Mouse (Mus musculus): Measurements from ENCODE around the gene 1110059E24Rik. TPM values are rescaled to one million over a fixed set of nuclear protein-coding genes. Genes with fewer than 3 reads are reported as not detected.
"Not testable (repeated sequence)": the region's sequence is repeated elsewhere in the genome, so short reads cannot be mapped to it uniquely, and the experiment has no call there.

The 1110059E24Rik gene
- polyA plus RNA-seq, 1 experiment: 4.8 TPM

- no peak overlapping the region for H3K4me3 ChIP-seq (ENCODE audit: control insufficient read depth, insufficient read depth, low read length)
- H3K27ac ChIP-seq (ENCODE audit: control insufficient read depth, insufficient read depth, low read length): no peak overlapping the region
- no peak for DNase-seq
- H3K27me3 ChIP-seq (ENCODE audit: control insufficient read depth, insufficient read depth, low read length): no peaks in the 10 kb centered on the region
- no peak for TF ChIP-seq POLR2A (IDR thresholded peaks at IDR 0.05; ENCODE audit: control insufficient read depth, extremely low read depth, insufficient read depth, low read length, poor library complexity)
- no peak for TF ChIP-seq CTCF (IDR thresholded peaks at IDR 0.05; ENCODE audit: borderline replicate concordance, control insufficient read depth, extremely low read depth, insufficient read depth, low read length, poor library complexity)
- H3K4me1 ChIP-seq (replicated peaks; ENCODE audit: control insufficient read depth, insufficient read depth, low read length): no peaks in the 10 kb centered on the region
- 90% methylated on average over 7 of the region's 7 CpGs for WGBS
- no peaks in the 10 kb centered on the region for H3K36me3 ChIP-seq (ENCODE audit: control insufficient read depth, insufficient read depth, low read length)
Observed at GRCm38 (mm10) chr19:21637672-21638071, 15.1 kb downstream of the 1110059E24Rik start.

GRCm38 (mm10) chr19:21636907-21637306 lies 15.9 kb downstream of the 1110059E24Rik start:
- Histone ChIP-seq H3K4me1 (replicated peaks; ENCODE audit: control insufficient read depth, insufficient read depth, low read length) (no peaks in the 10 kb centered on the region), H3K36me3 (ENCODE audit: control insufficient read depth, insufficient read depth, low read length) (no peaks in the 10 kb centered on the region), H3K27me3 (ENCODE audit: control insufficient read depth, insufficient read depth, low read length) (no peaks in the 10 kb centered on the region), H3K4me3 (ENCODE audit: control insufficient read depth, insufficient read depth, low read length) (no peak overlapping the region), H3K27ac (ENCODE audit: control insufficient read depth, insufficient read depth, low read length) (no peak overlapping the region)
- 76% methylated on average over 3 of the region's 3 CpGs for WGBS
- TF ChIP-seq POLR2A (IDR thresholded peaks at IDR 0.05; ENCODE audit: control insufficient read depth, extremely low read depth, insufficient read depth, low read length, poor library complexity) (no peak), CTCF (IDR thresholded peaks at IDR 0.05; ENCODE audit: borderline replicate concordance, control insufficient read depth, extremely low read depth, insufficient read depth, low read length, poor library complexity) (no peak)
- no peak for DNase-seq

DNA sequence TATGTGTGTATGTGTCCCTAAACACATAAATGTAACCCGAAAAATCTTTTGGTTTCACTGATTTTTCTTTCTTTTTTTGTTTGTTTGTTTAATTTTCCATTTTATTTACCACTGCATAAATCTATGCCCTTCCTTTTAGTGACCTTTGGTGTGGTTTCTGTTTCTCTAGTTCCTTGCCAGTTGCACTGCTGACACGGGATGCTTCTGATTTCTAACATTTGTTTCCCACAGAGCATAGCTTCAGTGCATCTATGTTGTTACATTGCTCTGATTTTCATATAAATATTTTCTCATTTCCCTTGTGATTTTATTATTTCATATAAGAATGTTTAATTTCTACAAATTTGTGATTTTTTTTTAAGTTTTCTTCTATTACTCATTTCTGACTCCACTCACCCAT lies 17.4 kb downstream of the 1110059E24Rik start:
- no peaks in the 10 kb centered on the region for H3K36me3 ChIP-seq (ENCODE audit: control insufficient read depth, insufficient read depth, low read length)
- TF ChIP-seq POLR2A (IDR thresholded peaks at IDR 0.05; ENCODE audit: control insufficient read depth, extremely low read depth, insufficient read depth, low read length, poor library complexity) (no peak), CTCF (IDR thresholded peaks at IDR 0.05; ENCODE audit: borderline replicate concordance, control insufficient read depth, extremely low read depth, insufficient read depth, low read length, poor library complexity) (no peak)
- H3K4me1 ChIP-seq (replicated peaks; ENCODE audit: control insufficient read depth, insufficient read depth, low read length): peaks cover 5% of the 10 kb centered on the region
- DNase-seq: no peak
- 63% methylated on average over 2 of the region's 2 CpGs for WGBS
- H3K27me3 ChIP-seq (ENCODE audit: control insufficient read depth, insufficient read depth, low read length): no peaks in the 10 kb centered on the region
- no peak overlapping the region for H3K27ac ChIP-seq (ENCODE audit: control insufficient read depth, insufficient read depth, low read length)
- H3K4me3 ChIP-seq (ENCODE audit: control insufficient read depth, insufficient read depth, low read length): no peak overlapping the region

- WGBS: 16% methylated on average over 14 of the region's 14 CpGs
- peak; percentile 45 for DNase-seq
- TF ChIP-seq POLR2A (IDR thresholded peaks at IDR 0.05; ENCODE audit: control insufficient read depth, extremely low read depth, insufficient read depth, low read length, poor library complexity) (no peak), CTCF (IDR thresholded peaks at IDR 0.05; ENCODE audit: borderline replicate concordance, control insufficient read depth, extremely low read depth, insufficient read depth, low read length, poor library complexity) (no peak)
- H3K27me3 ChIP-seq (ENCODE audit: control insufficient read depth, insufficient read depth, low read length): no peaks in the 10 kb centered on the region
- no peaks in the 10 kb centered on the region for H3K36me3 ChIP-seq (ENCODE audit: control insufficient read depth, insufficient read depth, low read length)
- H3K4me1 ChIP-seq (replicated peaks; ENCODE audit: control insufficient read depth, insufficient read depth, low read length): peaks cover 11% of the 10 kb centered on the region
- peak overlapping the region; percentile 7; the same call in 1 of the 2 replicates for H3K4me3 ChIP-seq (ENCODE audit: control insufficient read depth, insufficient read depth, low read length)
- peak overlapping the region; percentile 88 for H3K27ac ChIP-seq (ENCODE audit: control insufficient read depth, insufficient read depth, low read length)
Observed at GRCm38 (mm10) chr19:21630656-21631331, 22.0 kb downstream of the 1110059E24Rik start.

- 71% methylated on average over 1 of the region's 1 CpGs for WGBS
- Histone ChIP-seq H3K27me3 (ENCODE audit: control insufficient read depth, insufficient read depth, low read length) (no peaks in the 10 kb centered on the region), H3K4me1 (replicated peaks; ENCODE audit: control insufficient read depth, insufficient read depth, low read length) (peaks cover 11% of the 10 kb centered on the region), H3K4me3 (ENCODE audit: control insufficient read depth, insufficient read depth, low read length) (no peak overlapping the region), H3K36me3 (ENCODE audit: control insufficient read depth, insufficient read depth, low read length) (no peaks in the 10 kb centered on the region), H3K27ac (ENCODE audit: control insufficient read depth, insufficient read depth, low read length) (no peak overlapping the region)
- no peak for DNase-seq
- TF ChIP-seq POLR2A (IDR thresholded peaks at IDR 0.05; ENCODE audit: control insufficient read depth, extremely low read depth, insufficient read depth, low read length, poor library complexity): no peak
- TF ChIP-seq CTCF (IDR thresholded peaks at IDR 0.05; ENCODE audit: borderline replicate concordance, control insufficient read depth, extremely low read depth, insufficient read depth, low read length, poor library complexity): no peak
Observed at GRCm38 (mm10) chr19:21629501-21629900, 23.3 kb downstream of the 1110059E24Rik start.

GRCm38 (mm10) chr19:21629030-21629429 lies 23.7 kb downstream of the 1110059E24Rik start:
- no peak overlapping the region for H3K27ac ChIP-seq (ENCODE audit: control insufficient read depth, insufficient read depth, low read length)
- H3K27me3 ChIP-seq (ENCODE audit: control insufficient read depth, insufficient read depth, low read length): no peaks in the 10 kb centered on the region
- WGBS: 98% methylated on average over 1 of the region's 1 CpGs
- TF ChIP-seq POLR2A (IDR thresholded peaks at IDR 0.05; ENCODE audit: control insufficient read depth, extremely low read depth, insufficient read depth, low read length, poor library complexity) (no peak), CTCF (IDR thresholded peaks at IDR 0.05; ENCODE audit: borderline replicate concordance, control insufficient read depth, extremely low read depth, insufficient read depth, low read length, poor library complexity) (no peak)
- H3K36me3 ChIP-seq (ENCODE audit: control insufficient read depth, insufficient read depth, low read length): no peaks in the 10 kb centered on the region
- DNase-seq: no peak
- H3K4me3 ChIP-seq (ENCODE audit: control insufficient read depth, insufficient read depth, low read length): no peak overlapping the region
- H3K4me1 ChIP-seq (replicated peaks; ENCODE audit: control insufficient read depth, insufficient read depth, low read length): peaks cover 11% of the 10 kb centered on the region

DNA sequence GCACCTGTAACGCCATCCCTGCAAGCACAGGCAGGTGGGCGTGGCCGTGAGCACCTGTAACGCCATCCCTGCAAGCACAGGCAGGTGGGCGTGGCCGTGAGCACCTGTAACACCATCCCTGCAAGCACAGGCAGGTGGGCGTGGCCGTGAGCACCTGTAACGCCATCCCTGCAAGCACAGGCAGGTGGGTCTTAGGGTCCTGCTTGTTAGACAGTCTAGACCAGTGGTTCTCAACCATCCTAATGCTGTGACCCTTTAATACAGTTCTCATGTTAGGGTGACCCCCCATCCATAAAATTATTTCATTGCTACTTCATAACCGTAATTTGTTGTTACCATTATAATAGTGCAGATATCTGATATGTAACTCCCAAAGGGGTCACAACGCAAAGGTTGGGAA lies 24.3 kb downstream of the 1110059E24Rik start:
- H3K27me3 ChIP-seq (ENCODE audit: control insufficient read depth, insufficient read depth, low read length); H3K4me3 ChIP-seq (ENCODE audit: control insufficient read depth, insufficient read depth, low read length); H3K36me3 ChIP-seq (ENCODE audit: control insufficient read depth, insufficient read depth, low read length); DNase-seq; H3K27ac ChIP-seq (ENCODE audit: control insufficient read depth, insufficient read depth, low read length): not testable (repeated sequence)
- WGBS: 98% methylated on average over 8 of the region's 11 CpGs
- peaks cover 14% of the 10 kb centered on the region for H3K4me1 ChIP-seq (replicated peaks; ENCODE audit: control insufficient read depth, insufficient read depth, low read length)

Measured in thymus, adult 2 months (tissue).